Mouse (Mus musculus) cerebellum, adult 11-12 months (tissue): ENCODE results near the gene Lrsam1.
A peak's percentile ranks its signal among the peaks of the same experiment; 100 is the strongest.
"Not testable (repeated sequence)": the region's sequence is repeated elsewhere in the genome, so short reads cannot be mapped to it uniquely, and the experiment has no call there.

ENCODE experiments used
- DNase-seq: peaks from one replicate; pipeline ENCODE4 v3.0.0; 2022

Lrsam1 gene

GRCm38 (mm10) chr2:32961192-32961995 lies at the start of gene Lrsam1, which contains the start of gene Rpl12:
Lrsam1 (minus strand) TSS chr2:32961614.
Rpl12 (plus strand) TSS chr2:32961559.
- peak; percentile 91 for DNase-seq

GRCm38 (mm10) chr2:33009055-33009454 lies 47.6 kb upstream of the Lrsam1 start:
- not testable (repeated sequence) for DNase-seq

GRCm38 (mm10) chr2:33005041-33005440 lies 43.6 kb upstream of the Lrsam1 start:
- DNase-seq: peak; percentile 84

GRCm38 (mm10) chr2:33002144-33002543 lies 40.7 kb upstream of the Lrsam1 start:
- no peak for DNase-seq

GRCm38 (mm10) chr2:32999752-33000151 lies 38.3 kb upstream of the Lrsam1 start:
- DNase-seq: no peak

GRCm38 (mm10) chr2:32997792-32998191 lies 36.4 kb upstream of the Lrsam1 start:
- DNase-seq: peak; percentile 23

- peak; percentile 55 for DNase-seq
Observed at GRCm38 (mm10) chr2:32997081-32997480, 35.7 kb upstream of the Lrsam1 start.

- DNase-seq: no peak
Observed at GRCm38 (mm10) chr2:32992130-32992529, 30.7 kb upstream of the Lrsam1 start.

- no peak for DNase-seq
Observed at GRCm38 (mm10) chr2:32990167-32990832, 28.9 kb upstream of the Lrsam1 start.

- no peak for DNase-seq
Observed at GRCm38 (mm10) chr2:32989376-32989775, 28.0 kb upstream of the Lrsam1 start.

- DNase-seq: no peak
Observed at GRCm38 (mm10) chr2:32985844-32986243, 24.4 kb upstream of the Lrsam1 start.

- no peak for DNase-seq
Observed at GRCm38 (mm10) chr2:32983617-32984016, 22.2 kb upstream of the Lrsam1 start.

- DNase-seq: no peak
Observed at GRCm38 (mm10) chr2:32982700-32983099, 21.3 kb upstream of the Lrsam1 start.

GRCm38 (mm10) chr2:32981725-32982271 lies 20.4 kb upstream of the Lrsam1 start, which contains the start of gene Slc2a8:
Slc2a8 (minus strand) TSS chr2:32982083.
- DNase-seq: peak; percentile 95

- no peak for DNase-seq
Observed at GRCm38 (mm10) chr2:32981281-32981680, 19.9 kb upstream of the Lrsam1 start.

- no peak for DNase-seq
Observed at GRCm38 (mm10) chr2:32979675-32980074, 18.3 kb upstream of the Lrsam1 start.

GRCm38 (mm10) chr2:32978675-32979074 lies 17.3 kb upstream of the Lrsam1 start:
- DNase-seq: no peak

- no peak for DNase-seq
Observed at GRCm38 (mm10) chr2:32977114-32977513, 15.7 kb upstream of the Lrsam1 start.

GRCm38 (mm10) chr2:32974216-32974615 lies 12.8 kb upstream of the Lrsam1 start:
- no peak for DNase-seq

- DNase-seq: peak; percentile 67
Observed at GRCm38 (mm10) chr2:32971235-32971634, 9.8 kb upstream of the Lrsam1 start.

GRCm38 (mm10) chr2:32969326-32969725 lies 7.9 kb upstream of the Lrsam1 start:
- no peak for DNase-seq

- no peak for DNase-seq
Observed at GRCm38 (mm10) chr2:32968024-32968614, 6.7 kb upstream of the Lrsam1 start.
